Mouse (Mus musculus): ENCODE measurements around the gene Otogl.
A peak's percentile ranks its signal among the peaks of the same experiment; 100 is the strongest.

Otogl gene

GRCm38 (mm10) chr10:107905274-107906034, 6.5 kb downstream of the Otogl start:
- no peak for DNase-seq

GRCm38 (mm10) chr10:107901958-107902357, 10.0 kb downstream of the Otogl start:
- DNase-seq: no peak

- DNase-seq: no peak
Observed at GRCm38 (mm10) chr10:107901204-107901879, 10.6 kb downstream of the Otogl start.

GRCm38 (mm10) chr10:107899946-107900345, 12.0 kb downstream of the Otogl start:
- DNase-seq: no peak

GRCm38 (mm10) chr10:107896158-107896557, 15.8 kb downstream of the Otogl start:
- no peak for DNase-seq

- DNase-seq: no peak
Observed at GRCm38 (mm10) chr10:107894663-107895581, 17.0 kb downstream of the Otogl start.

- no peak for DNase-seq
Observed at GRCm38 (mm10) chr10:107890400-107890799, 21.5 kb downstream of the Otogl start.

DNA sequence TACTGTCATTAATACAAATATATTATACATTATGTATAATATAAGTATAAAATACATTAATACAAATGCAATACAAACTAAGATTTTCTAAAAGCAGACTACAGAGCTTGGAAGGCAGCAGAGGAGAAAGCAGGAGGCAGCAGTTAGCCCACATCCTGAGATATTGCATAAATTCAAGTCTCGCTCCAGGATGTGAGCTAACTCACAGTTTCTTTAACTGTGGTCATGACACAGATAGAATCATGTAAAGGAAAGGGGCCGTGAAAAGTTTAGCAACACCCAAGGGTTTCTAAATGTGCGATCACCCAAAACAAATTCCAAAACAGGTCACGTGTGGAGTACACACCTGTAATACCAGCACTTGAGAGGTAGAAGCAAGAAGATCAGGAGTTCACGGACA, 39.4 kb downstream of the Otogl start:
- no peak for DNase-seq

GRCm38 (mm10) chr10:107872109-107872508, 39.8 kb downstream of the Otogl start:
- no peak for DNase-seq

DNA sequence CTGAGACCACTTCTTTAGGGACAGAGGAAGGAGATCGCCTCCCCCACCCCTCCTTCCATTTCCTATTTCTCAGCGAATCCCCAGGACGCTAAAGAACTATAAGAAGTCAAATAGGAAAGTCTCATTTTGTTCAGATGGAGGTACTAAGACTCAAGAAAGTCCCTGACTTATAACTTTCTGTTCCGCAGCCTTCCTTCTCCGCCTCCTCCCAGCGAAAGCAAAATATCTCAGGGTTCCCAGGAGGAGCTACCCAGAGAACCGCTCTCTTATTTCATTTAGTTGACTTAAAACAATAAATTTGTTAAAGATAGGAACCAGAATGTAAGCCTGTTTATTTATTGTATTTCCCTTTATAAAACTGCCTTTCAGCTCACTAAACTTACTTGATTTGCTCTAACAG, 41.4 kb downstream of the Otogl start:
- DNase-seq: no peak

DNA sequence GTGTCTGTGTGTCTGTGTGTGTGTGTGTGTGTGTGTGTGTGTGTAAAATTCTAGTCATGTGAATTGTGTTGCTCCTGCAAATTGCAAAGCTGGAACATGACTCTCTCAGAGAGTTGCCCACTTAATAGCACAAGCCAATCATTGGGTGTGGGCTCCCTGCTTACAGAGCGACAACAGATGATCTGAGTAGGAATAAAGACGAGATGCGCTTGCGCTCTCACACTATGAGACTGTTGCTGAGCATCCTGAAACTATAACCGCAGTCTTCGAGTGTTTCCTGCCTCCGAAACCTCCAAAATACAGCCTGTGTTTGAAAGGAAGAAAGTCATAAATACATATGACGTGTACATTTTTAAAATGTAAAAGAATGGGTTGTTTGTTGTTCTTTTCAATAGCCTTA, 43.0 kb downstream of the Otogl start:
- DNase-seq: no peak

DNA sequence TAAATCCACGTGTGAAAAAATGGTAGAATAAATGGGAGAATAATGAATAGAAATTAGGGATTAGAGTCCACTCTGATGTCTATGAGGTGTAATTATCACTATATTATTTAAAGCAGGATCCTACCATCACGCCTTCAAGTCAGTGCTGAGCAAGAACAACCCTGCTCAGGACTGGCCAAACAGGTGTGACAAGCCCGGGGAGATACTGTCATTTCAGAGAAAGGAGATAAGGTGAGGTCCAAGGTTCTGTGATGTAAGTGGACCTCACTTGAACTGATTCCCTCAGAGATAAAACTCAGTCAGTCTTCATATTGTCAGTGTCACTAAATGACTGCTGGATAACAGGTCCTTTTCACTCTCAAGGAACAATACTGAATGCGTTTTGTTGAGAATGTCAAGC, 44.5 kb downstream of the Otogl start:
- DNase-seq: no peak

DNA sequence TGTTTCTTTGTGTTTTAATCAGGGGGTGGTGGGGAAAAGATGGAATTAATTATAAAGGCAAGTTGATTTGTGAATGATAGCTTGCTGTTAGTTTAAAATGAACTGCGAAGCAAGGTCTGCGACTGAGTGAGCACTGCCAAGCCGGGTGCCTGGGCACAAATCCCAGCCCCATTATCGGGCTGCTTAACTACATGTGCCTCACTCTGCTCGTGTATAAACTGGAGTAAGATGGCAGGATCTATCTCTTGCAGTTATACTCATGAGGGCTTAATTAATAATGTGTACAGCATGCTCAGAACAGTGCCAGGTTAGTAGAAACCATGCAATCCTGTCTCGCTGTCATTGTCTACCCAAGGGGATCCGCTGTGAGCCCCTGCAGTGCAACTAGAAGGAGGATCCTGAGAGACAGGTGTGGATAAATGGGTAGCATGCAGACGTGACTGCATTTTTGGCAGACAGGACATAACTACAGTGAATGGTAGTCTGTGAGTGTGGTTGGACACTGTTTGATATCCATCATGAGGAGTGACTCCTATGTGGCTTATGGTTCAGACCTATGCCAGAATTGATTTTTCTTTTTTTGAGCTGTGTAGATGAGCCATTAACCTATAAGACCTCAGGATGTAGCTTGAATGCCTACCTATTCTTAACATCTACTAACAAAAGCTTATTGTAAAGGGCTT, 51.6 kb downstream of the Otogl start:
- DNase-seq: peak; percentile 28 to 50

- no peak for DNase-seq
Observed at GRCm38 (mm10) chr10:107859220-107859619, 52.7 kb downstream of the Otogl start.

DNA sequence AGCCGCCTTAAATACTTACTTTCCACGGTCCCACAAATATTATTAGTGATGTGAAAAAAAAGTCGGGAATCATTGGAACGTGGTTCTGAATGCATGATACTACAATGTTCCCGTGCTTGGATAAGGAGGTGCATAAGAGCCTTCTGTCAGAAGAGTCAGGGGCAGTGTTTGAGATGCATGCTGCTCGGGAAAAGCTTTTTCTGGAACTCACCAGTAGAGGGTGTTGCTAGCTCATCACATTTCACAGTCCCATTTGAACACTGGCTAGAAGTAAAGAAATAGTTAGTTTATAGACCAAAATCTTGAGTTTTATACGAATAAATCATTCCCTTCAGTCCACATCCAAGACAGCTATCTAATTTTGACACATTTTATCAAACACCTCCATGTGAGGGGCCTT, 53.2 kb downstream of the Otogl start:
- peak; percentile 50 to 62 for DNase-seq

- DNase-seq: no peak
Observed at GRCm38 (mm10) chr10:107844906-107845305, 67.0 kb downstream of the Otogl start.

GRCm38 (mm10) chr10:107834452-107835239, 77.3 kb downstream of the Otogl start:
- no peak for DNase-seq

DNA sequence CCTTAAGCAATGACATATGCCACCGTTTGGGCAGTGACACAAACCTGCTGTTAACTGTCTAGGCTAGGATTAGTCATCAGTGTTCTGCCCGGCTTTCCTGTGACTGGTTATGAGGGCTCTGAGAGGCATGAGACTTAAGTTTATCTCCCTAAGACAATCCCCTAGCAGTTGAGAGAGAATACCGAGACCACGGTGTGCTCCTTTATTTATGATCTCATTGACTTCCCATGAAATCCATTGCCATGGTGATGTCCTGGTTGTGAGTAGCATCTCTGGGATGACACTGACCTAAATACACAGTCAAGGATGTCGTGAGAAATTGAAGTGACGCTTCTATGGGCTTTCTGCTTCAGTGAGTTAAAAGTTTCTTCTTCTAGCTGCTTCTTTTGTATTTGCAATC, 82.8 kb downstream of the Otogl start:
- no peak for DNase-seq

GRCm38 (mm10) chr10:107813814-107814483, 98.0 kb downstream of the Otogl start:
- no peak for DNase-seq

DNA sequence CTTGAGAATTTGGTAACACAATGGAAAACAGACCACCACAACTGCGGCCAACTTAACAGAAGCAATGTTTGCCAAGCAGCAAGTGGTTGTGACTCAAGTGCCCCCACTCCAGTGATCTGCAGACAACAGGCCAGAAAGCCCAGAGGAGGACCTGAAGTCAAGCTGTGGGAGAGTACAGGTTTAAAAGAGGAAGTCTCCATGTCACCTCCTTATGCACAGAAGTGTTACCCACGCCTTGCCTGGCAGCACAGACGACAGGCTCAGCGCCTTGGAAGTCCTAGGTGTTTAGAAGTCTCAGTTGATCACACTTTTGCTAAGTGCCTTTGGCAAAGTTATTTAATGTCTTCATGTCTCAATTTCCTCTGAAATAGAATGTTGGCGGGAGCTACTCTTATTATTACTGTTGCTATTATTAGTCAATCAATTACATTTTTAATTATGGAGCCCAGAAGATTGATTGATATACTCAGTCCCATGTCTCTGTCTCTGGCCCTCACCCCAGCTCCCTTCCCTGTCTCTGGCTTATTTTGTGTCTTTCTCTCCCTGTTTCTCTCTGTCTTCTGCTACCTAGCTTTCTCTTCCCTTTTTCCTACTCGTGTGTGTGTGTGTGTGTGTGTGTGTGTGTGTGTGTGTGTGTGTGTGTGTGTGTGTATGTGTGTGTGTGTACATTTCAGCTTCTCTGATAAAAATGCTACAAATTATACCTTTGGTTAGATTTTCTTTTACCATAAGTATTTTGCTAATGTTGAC, 101.1 kb downstream of the Otogl start:
- DNase-seq: no peak

- DNase-seq: no peak
Observed at GRCm38 (mm10) chr10:107805203-107805602, 106.7 kb downstream of the Otogl start.

Data from cerebellum, postnatal 14 days (tissue).